Mouse (Mus musculus) intestine, embryonic 14.5 days (tissue): ENCODE results near the gene Eqtn. TPM values are rescaled to one million over a fixed set of nuclear protein-coding genes. Genes with fewer than 3 reads are reported as not detected.

Experiments
- ATAC-seq: fragments of 200-750 bp; cut with Nextera tagmentation; replicated peaks from 2 replicates; pipeline ENCODE4 v1.8.0; 2017; ENCODE audit warnings: low read depth, moderate number of reproducible peaks, moderate TSS enrichment, moderate library complexity; ENCODE audit not compliant: low FRiP score, low TSS enrichment
- DNase-seq: peaks from one replicate; pipeline ENCODE4 v3.0.0-alpha.2; 2018; ENCODE audit warnings: low spot score
- H3K27ac ChIP-seq: fragments of 300-500 bp; sonication (generic); 2 replicates; pipeline ENCODE4 v1.5.1; 2014; ENCODE audit warnings: low read depth, mild to moderate bottlenecking, control low read depth
- H3K27me3 ChIP-seq: fragments of 300-500 bp; sonication (generic); replicated peaks from 2 replicates; pipeline ENCODE4 v1.6.1; 2014; ENCODE audit warnings: low read length, control low read depth; ENCODE audit not compliant: control insufficient read depth, insufficient read depth
- H3K36me3 ChIP-seq: fragments of 300-500 bp; sonication (generic); 2 replicates; pipeline ENCODE4 v1.6.1; 2014; ENCODE audit warnings: low read length, control low read depth; ENCODE audit not compliant: control insufficient read depth, insufficient read depth
- H3K4me1 ChIP-seq: fragments of 300-500 bp; sonication (generic); replicated peaks from 2 replicates; pipeline ENCODE4 v1.6.1; 2014; ENCODE audit warnings: low read length, control low read depth, mixed read lengths; ENCODE audit not compliant: control insufficient read depth, insufficient read depth
- H3K4me2 ChIP-seq: fragments of 300-500 bp; sonication (generic); 2 replicates; pipeline ENCODE4 v1.6.1; 2014; ENCODE audit warnings: low read length
- H3K4me3 ChIP-seq: fragments of 300-500 bp; sonication (generic); 2 replicates; pipeline ENCODE4 v1.5.1; 2014; ENCODE audit warnings: low read depth, low read length, control low read depth, mixed read lengths
- H3K9ac ChIP-seq: fragments of 300-500 bp; sonication (generic); 2 replicates; pipeline ENCODE4 v1.6.1; 2014; ENCODE audit warnings: mild to moderate bottlenecking, low read length
- H3K9me3 ChIP-seq: fragments of 300-500 bp; sonication (generic); 2 replicates; pipeline ENCODE4 v1.6.1; 2016; ENCODE audit warnings: low read length, control low read depth; ENCODE audit not compliant: control insufficient read depth
- WGBS: fragments of 180-500 bp; shearing (Covaris S2); extraction: QIAGEN DNeasy Blood & Tissue Kit; methylation state at CpG from one replicate; pipeline ENCODE4 v1.1.7; 2014; 5-methylcytosine and 5-hydroxymethylcytosine counted together
- polyA plus RNA-seq: library from polyadenylated mRNA; unstranded; fragments of >200 nt; fragmentation: Nextera tagmentation; extraction: Ambion mirVana; gene quantifications from 2 replicates; pipeline ENCODE4 v1.2.1, GENCODE M21; 2014

The Eqtn gene
- not detected in 2 replicates for polyA plus RNA-seq

DNA sequence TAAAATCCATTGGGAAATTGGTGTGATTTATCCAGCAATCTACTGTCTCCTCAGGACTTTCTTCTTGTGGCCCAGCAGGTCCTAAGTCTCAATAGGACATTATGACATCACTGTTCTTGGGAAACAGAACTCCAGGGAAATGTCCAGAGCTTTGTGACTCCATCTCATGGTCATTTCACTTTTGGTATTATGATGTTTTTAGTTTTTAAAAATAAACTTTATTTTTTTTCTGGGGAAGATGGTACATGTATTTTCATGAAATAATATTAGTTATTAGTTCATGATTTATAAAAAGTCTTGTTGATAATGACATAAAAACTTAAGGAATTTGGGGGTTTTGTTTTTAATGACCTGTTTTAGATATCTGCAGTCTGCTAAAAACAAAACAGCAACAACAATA lies at the start of gene Eqtn:
TSS of gene Eqtn (minus strand) at position 101 of the 400 bp plus-strand sequence.
- no peak within 1 kb of the TSS for H3K4me2 ChIP-seq
- no peak for ATAC-seq
- DNase-seq = no peak
- H3K4me1 ChIP-seq = no peaks in the 10 kb centered on the region
- H3K27me3 ChIP-seq = no peaks in the 10 kb centered on the region
- no peak within 1 kb of the TSS for H3K9ac ChIP-seq
- no peak within 1 kb of the TSS for H3K4me3 ChIP-seq
- H3K9me3 ChIP-seq = no peaks in the 10 kb centered on the region
- H3K27ac ChIP-seq = no peak within 1 kb of the TSS
- H3K36me3 ChIP-seq = no peaks in the 10 kb centered on the region

DNA sequence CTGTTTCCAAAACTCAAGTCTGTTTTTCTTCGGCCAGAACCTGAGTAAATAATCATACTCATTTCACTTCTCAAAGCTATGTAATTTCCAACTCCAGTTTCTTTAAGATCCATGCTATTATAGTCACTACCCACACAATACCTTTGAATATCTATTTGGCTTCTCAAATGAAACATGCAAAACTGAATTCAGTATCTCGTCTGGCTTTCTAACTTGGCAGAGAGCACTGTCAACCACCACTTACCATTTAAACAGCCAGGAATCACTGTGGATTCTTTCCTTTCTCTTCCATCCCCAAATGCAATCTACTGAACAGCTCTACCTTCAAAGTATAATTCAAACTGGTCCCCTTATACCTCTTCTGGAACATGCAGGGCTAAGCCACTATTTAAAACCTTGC lies 44.7 kb upstream of the Eqtn start:
- no peak overlapping the region for H3K27ac ChIP-seq
- H3K9me3 ChIP-seq = no peaks in the 10 kb centered on the region
- H3K27me3 ChIP-seq = no peaks in the 10 kb centered on the region
- peaks cover 60% of the 10 kb centered on the region for H3K36me3 ChIP-seq
- DNase-seq = no peak
- no peak overlapping the region for H3K4me3 ChIP-seq
- peaks cover 10% of the 10 kb centered on the region for H3K4me1 ChIP-seq
- WGBS = 84% methylated on average over 2 of the region's 2 CpGs
- no peak overlapping the region for H3K4me2 ChIP-seq
- H3K9ac ChIP-seq = no peak overlapping the region
- ATAC-seq = no peak

DNA sequence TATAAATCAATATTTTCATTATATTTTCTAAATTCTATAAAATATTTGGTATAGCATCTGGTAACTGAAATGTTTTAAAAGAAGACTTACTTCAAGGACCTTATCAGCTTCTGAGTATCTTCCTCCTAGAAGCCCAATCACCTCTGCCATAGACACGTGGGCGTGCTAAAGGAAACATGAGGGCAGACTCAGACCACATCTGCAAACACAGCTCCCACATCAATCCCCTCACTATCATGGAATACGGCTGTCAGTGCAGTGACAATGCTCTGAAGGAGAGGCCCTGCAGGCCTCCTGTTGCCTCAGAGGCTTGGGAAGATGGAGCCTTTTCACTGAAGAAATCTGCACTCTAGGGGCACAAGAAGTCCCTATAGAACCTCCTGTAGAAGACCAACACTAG lies 24.1 kb upstream of the Eqtn start:
- ATAC-seq = no peak

GRCm38 (mm10) chr4:94941221-94941855 lies 12.7 kb upstream of the Eqtn start:
- WGBS = 75% methylated on average over 11 of the region's 11 CpGs
- H3K36me3 ChIP-seq = peaks cover 52% of the 10 kb centered on the region
- ATAC-seq (no peak), DNase-seq (no peak)
- no peak overlapping the region for H3K4me2 ChIP-seq
- no peaks in the 10 kb centered on the region for H3K27me3 ChIP-seq
- no peaks in the 10 kb centered on the region for H3K9me3 ChIP-seq
- no peak overlapping the region for H3K27ac ChIP-seq
- no peaks in the 10 kb centered on the region for H3K4me1 ChIP-seq
- H3K4me3 ChIP-seq = no peak overlapping the region
- no peak overlapping the region for H3K9ac ChIP-seq

More for the DNA sequence above, 24.1 kb upstream of the Eqtn start:
- H3K4me2 ChIP-seq = no peak overlapping the region
- H3K4me3 ChIP-seq = no peak overlapping the region
- no peaks in the 10 kb centered on the region for H3K27me3 ChIP-seq
- no peak overlapping the region for H3K9ac ChIP-seq
- WGBS = 71% methylated on average over 3 of the region's 3 CpGs
- H3K4me1 ChIP-seq = no peaks in the 10 kb centered on the region
- no peak overlapping the region for H3K27ac ChIP-seq
- H3K9me3 ChIP-seq = no peaks in the 10 kb centered on the region
- peaks cover 87% of the 10 kb centered on the region for H3K36me3 ChIP-seq
- DNase-seq = no peak

GRCm38 (mm10) chr4:94901780-94902179 lies 26.9 kb downstream of the Eqtn start:
- no peaks in the 10 kb centered on the region for H3K9me3 ChIP-seq
- H3K4me3 ChIP-seq = no peak overlapping the region
- DNase-seq (no peak), ATAC-seq (no peak)
- 44% methylated on average over 3 of the region's 3 CpGs for WGBS
- H3K36me3 ChIP-seq = no peaks in the 10 kb centered on the region
- H3K4me2 ChIP-seq = no peak overlapping the region
- H3K4me1 ChIP-seq = no peaks in the 10 kb centered on the region
- no peak overlapping the region for H3K27ac ChIP-seq
- H3K9ac ChIP-seq = no peak overlapping the region
- no peaks in the 10 kb centered on the region for H3K27me3 ChIP-seq

- H3K9ac ChIP-seq = no peak overlapping the region
- no peak overlapping the region for H3K4me3 ChIP-seq
- no peak overlapping the region for H3K4me2 ChIP-seq
- no peaks in the 10 kb centered on the region for H3K4me1 ChIP-seq
- no peaks in the 10 kb centered on the region for H3K9me3 ChIP-seq
- 28% methylated on average over 2 of the region's 2 CpGs for WGBS
- H3K27me3 ChIP-seq = no peaks in the 10 kb centered on the region
- no peak for DNase-seq
- no peak overlapping the region for H3K27ac ChIP-seq
- no peak for ATAC-seq
- no peaks in the 10 kb centered on the region for H3K36me3 ChIP-seq
These were observed 27.9 kb downstream of the Eqtn start for GRCm38 (mm10) chr4:94900744-94901143.

Other genes with a start within 250 kb of the Eqtn start
- 12.1 and 13.7 TPM in 2 replicates for gene Tek, start 189.6 kb downstream of the Eqtn start, polyA plus RNA-seq
- 32.4 and 36.7 TPM in 2 replicates for gene Mysm1, start 50.3 kb upstream of the Eqtn start, polyA plus RNA-seq
- 56.0 and 61.7 TPM in 2 replicates for gene Jun, start 123.4 kb upstream of the Eqtn start, polyA plus RNA-seq